Mouse (Mus musculus) forebrain, embryonic 12.5 days (tissue): ENCODE measurements at regions not wholly inside any gene's neighbourhood (a gene's known extent, or its start where the extent isn't known, plus 50 kb on each side); places are given as distances from the start of the nearest gene placed in this dataset.
A peak's percentile ranks its signal among the peaks of the same experiment; 100 is the strongest.
"Not testable (repeated sequence)": the region's sequence is repeated elsewhere in the genome, so short reads cannot be mapped to it uniquely, and the experiment has no call there.

Experiments
- ATAC-seq: fragments of 200-750 bp; cut with Nextera tagmentation; 2 replicates; pipeline ENCODE4 v1.8.0; 2017; ENCODE audit warnings: moderate TSS enrichment; ENCODE audit not compliant: low FRiP score
- H3K27ac ChIP-seq: fragments of 300-500 bp; sonication (generic); 2 replicates; pipeline ENCODE4 v1.5.1; 2016; ENCODE audit warnings: mild to moderate bottlenecking
- H3K27me3 ChIP-seq: fragments of 300-500 bp; sonication (generic); 2 replicates; pipeline ENCODE4 v1.6.1; 2016; ENCODE audit warnings: mild to moderate bottlenecking
- H3K36me3 ChIP-seq: fragments of 300-500 bp; sonication (generic); replicated peaks from 2 replicates; pipeline ENCODE4 v1.6.1; 2016; ENCODE audit warnings: mild to moderate bottlenecking
- H3K4me1 ChIP-seq: fragments of 300-500 bp; sonication (generic); 2 replicates; pipeline ENCODE4 v1.6.1; 2016
- H3K4me2 ChIP-seq: fragments of 300-500 bp; sonication (generic); 2 replicates; pipeline ENCODE4 v1.6.1; 2016; ENCODE audit warnings: mild to moderate bottlenecking, moderate library complexity
- H3K4me3 ChIP-seq: fragments of 300-500 bp; sonication (generic); replicated peaks from 2 replicates; pipeline ENCODE4 v1.5.1; 2016; ENCODE audit warnings: mild to moderate bottlenecking
- H3K9ac ChIP-seq: fragments of 300-500 bp; sonication (generic); 2 replicates; pipeline ENCODE4 v1.6.1; 2016; ENCODE audit warnings: mild to moderate bottlenecking
- H3K9me3 ChIP-seq: fragments of 300-500 bp; sonication (generic); 2 replicates; pipeline ENCODE4 v1.6.1; 2016
- WGBS: fragments of 180-500 bp; shearing (Covaris S2); methylation state at CpG from one replicate; pipeline ENCODE4 v1.1.7; 2016; 5-methylcytosine and 5-hydroxymethylcytosine counted together

DNA sequence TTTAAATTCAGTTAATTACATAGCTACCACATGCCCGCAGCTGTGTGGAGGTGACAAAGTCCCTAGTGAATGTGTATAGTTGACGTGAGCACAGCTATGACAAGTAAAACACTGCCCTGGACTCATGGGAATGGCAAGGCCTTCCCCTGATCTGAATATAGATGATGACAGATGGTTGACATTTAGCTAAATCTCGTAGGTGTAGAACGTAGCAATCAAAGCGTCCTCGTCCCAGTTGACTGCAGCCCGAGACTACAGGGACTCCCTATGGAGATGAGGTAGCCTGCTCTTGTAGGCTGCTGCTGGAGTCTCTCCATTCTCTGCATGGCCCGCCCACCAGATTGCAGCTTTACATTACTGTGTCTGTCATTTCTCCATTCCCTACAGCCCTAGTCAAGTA, 107.0 kb upstream of the Slc1a3 start:
- H3K27me3 ChIP-seq: no peaks in the 10 kb centered on the region
- ATAC-seq: no peak
- peaks cover 30% of the 10 kb centered on the region for H3K4me1 ChIP-seq
- no peak overlapping the region for H3K4me2 ChIP-seq
- no peak overlapping the region for H3K27ac ChIP-seq
- H3K9me3 ChIP-seq: no peaks in the 10 kb centered on the region
- 84% methylated on average over 8 of the region's 8 CpGs for WGBS
- no peaks in the 10 kb centered on the region for H3K36me3 ChIP-seq
- no peak overlapping the region for H3K9ac ChIP-seq
- no peak overlapping the region for H3K4me3 ChIP-seq

DNA sequence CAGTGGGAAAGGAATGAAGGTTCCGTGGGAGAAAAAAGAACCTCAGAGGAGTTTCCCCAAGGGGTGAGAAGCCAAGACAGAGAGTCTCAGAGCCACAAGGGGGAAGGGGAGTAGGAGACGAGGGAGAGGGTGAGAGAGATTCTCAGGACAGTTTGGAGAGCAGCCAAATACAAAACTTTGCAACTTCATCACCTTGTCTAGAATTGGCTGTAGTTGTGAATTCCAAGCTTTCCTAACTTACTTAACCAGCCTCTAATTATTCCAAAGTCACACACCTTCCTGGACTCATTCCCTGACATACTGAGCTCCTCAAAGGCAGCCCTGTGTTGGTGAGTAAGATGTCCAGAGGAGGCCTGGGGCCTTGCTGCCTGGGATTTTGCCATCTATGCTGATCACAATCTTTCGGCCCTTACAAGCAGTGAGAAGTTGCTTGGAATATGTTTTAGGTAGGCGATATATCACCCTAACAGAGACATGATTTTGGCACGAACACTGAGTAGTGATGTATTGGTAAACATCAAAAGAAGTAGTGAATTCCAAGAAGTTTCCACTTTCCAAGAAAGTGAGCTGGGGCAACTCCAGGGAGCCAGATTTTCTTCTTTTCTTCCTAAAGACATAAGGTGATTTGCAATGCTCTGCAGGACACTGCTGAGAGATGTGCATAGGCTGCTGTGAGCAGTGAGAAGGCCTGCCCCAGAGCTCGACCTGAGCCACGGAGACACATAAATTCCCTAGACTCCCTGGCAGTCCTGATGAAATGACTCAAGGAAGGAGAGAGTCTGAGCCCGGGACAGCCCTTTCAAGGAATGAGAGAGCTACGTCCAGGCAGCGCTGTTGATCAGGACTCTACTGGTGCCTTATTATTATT, 106.2 kb upstream of the Slc1a3 start:
- H3K36me3 ChIP-seq: no peaks in the 10 kb centered on the region
- no peak for ATAC-seq
- 59% methylated on average over 10 of the region's 10 CpGs for WGBS
- no peak overlapping the region for H3K4me3 ChIP-seq
- H3K4me1 ChIP-seq: peaks cover 30% of the 10 kb centered on the region
- no peaks in the 10 kb centered on the region for H3K27me3 ChIP-seq
- H3K27ac ChIP-seq: no peak overlapping the region
- H3K9me3 ChIP-seq: no peaks in the 10 kb centered on the region
- H3K9ac ChIP-seq: no peak overlapping the region
- no peak overlapping the region for H3K4me2 ChIP-seq

DNA sequence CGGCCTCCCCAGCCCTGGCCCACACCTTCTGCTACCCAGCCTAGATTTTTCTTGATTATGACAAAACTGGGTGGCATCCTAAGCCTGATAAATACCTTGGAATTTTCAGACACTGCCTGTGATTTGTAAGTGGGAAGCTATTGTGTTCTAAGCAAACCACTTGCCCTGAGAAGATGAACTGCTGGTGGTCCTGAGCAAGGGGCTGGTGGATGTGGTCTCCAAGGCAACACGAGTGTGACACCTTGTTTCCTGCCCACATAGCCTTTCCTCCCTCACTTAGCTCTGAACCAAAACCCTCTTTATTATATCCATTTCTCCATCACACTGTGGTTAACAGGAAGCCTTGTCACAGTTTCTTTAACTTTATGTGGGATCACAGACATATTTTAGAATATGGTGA, 105.4 kb upstream of the Slc1a3 start:
- peak; percentile 39; the same call in 1 of the 2 replicates for ATAC-seq

DNA sequence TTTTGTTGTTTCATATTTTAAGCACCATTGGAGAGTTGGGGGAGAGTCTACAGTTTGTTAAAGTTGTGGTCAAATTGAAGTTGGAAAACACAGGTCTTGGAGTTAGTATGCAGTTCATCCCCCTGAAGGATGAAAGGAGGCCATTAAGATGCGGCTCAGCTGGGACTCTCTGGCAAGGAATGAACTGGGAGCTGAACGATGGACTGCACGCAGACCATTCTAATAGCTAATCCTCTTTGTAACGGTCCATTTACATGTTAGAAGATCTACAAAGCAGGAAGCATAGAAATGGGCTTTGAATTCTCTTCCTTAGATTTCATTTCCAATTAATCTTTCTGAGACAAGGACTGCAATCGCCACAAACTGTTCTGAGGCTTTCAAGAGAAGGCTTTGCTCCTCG, 104.7 kb upstream of the Slc1a3 start:
- no peak overlapping the region for H3K4me2 ChIP-seq

More for the DNA sequence above, 105.4 kb upstream of the Slc1a3 start:
- no peaks in the 10 kb centered on the region for H3K36me3 ChIP-seq
- WGBS: 43% methylated on average over 2 of the region's 2 CpGs
- H3K4me3 ChIP-seq: no peak overlapping the region
- H3K27me3 ChIP-seq: no peaks in the 10 kb centered on the region
- peaks cover 30% of the 10 kb centered on the region for H3K4me1 ChIP-seq
- no peaks in the 10 kb centered on the region for H3K9me3 ChIP-seq
- peak overlapping the region; percentile 69; the same call in 1 of the 2 replicates for H3K27ac ChIP-seq
- no peak overlapping the region for H3K4me2 ChIP-seq
- H3K9ac ChIP-seq: no peak overlapping the region

DNA sequence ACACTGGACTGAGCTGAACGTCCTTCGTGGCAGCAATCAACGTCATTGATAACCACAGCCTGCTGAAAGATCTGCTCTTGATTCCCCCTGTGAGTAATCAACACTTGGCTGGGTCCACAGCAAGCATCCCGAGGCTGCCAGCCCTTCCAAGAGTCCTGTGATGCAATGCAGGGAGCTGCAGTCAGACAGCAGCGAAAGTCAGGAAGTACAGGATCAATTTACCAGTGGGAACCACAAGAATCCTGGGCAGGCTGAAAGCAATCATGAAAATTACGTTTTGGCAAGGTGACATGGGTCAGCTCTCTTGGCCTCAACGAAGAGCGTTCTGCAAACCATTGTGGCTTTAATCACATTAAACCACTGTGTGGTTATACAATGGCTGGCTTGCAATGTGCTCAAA, 95.8 kb upstream of the Slc1a3 start:
- Histone ChIP-seq H3K36me3 (no peaks in the 10 kb centered on the region), H3K4me1 (no peaks in the 10 kb centered on the region), H3K4me3 (no peak overlapping the region), H3K9me3 (no peaks in the 10 kb centered on the region), H3K9ac (no peak overlapping the region), H3K27me3 (no peaks in the 10 kb centered on the region), H3K27ac (no peak overlapping the region), H3K4me2 (no peak overlapping the region)
- no peak for ATAC-seq
- WGBS: 78% methylated on average over 8 of the region's 8 CpGs

More for the DNA sequence above, 104.7 kb upstream of the Slc1a3 start:
- no peaks in the 10 kb centered on the region for H3K36me3 ChIP-seq
- no peak overlapping the region for H3K4me3 ChIP-seq
- no peaks in the 10 kb centered on the region for H3K9me3 ChIP-seq
- no peaks in the 10 kb centered on the region for H3K27me3 ChIP-seq
- WGBS: 11% methylated on average over 6 of the region's 6 CpGs
- peak; percentile 77; the same call in 1 of the 2 replicates for ATAC-seq
- no peak overlapping the region for H3K9ac ChIP-seq
- H3K4me1 ChIP-seq: peaks cover 30% of the 10 kb centered on the region
- 0 out of 2 replicates have a peak overlapping the region, but pooled peaks have one; percentile 69 for H3K27ac ChIP-seq

DNA sequence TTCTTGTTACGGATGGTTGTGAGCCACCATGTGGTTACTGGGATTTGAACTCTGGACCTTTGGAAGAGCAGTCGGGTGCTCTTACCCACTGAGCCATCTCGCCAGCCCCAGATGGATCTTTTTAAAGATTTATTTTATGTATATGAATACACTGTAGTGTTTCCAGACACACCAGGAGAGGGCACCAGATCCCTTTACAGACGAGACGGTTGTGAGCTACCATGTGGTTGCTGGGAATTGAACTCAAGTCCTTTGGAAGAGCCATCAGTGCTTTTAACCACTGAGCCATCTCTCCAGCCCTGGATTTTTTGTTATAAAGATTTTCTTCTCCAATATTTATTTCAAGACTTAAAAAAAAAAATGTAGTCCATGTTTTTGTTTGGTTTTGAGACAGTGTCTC, 95.0 kb upstream of the Slc1a3 start:
- H3K27me3 ChIP-seq, H3K4me3 ChIP-seq, H3K36me3 ChIP-seq, ATAC-seq, H3K4me1 ChIP-seq, H3K9ac ChIP-seq, H3K9me3 ChIP-seq, H3K27ac ChIP-seq, H3K4me2 ChIP-seq: not testable (repeated sequence)
- 91% methylated on average over 5 of the region's 5 CpGs for WGBS

DNA sequence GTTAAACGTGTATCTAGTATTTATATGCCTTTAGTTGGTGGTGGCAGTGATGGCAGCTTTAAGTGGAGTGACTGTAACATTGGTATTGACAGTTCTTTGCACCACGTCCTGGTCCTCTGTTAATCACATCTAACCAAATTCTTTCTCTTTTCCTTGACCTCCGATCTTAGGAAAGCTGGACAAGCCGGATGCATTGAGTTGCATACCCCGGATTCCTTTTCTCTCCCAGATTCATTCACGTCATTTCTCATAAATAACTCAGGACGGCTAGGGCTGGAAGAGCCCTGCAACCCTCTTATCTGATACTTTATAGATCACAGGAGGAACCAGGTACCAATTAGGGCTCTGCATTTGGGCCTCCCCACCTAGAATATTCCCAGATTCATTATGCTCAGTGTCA, 91.5 kb upstream of the Slc1a3 start:
- Histone ChIP-seq H3K27ac (no peak overlapping the region), H3K4me3 (no peak overlapping the region), H3K27me3 (no peaks in the 10 kb centered on the region), H3K4me2 (no peak overlapping the region), H3K9ac (no peak overlapping the region), H3K9me3 (no peaks in the 10 kb centered on the region), H3K36me3 (no peaks in the 10 kb centered on the region), H3K4me1 (no peaks in the 10 kb centered on the region)
- no peak for ATAC-seq
- 79% methylated on average over 7 of the region's 7 CpGs for whole genome bisulfite sequencing

DNA sequence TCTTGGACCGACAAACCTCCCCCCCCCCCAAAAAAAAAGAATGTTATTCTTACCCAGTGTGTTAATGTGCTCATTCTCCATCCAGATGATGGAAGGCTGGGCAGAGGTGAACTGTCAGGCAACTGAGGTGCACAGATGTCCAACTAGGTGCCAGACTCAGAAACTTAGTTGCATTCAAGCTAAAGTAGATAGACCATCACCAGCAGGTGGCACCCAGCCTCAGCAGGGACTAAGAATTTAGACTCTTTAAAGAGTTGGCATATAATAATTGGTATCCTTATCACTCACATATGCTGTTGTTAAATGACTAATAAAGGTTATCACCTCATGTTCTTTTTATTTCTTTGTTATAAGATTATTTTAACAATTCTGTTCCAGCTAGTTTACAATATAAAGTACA, 86.5 kb upstream of the Slc1a3 start:
- Histone ChIP-seq H3K27ac (no peak overlapping the region), H3K36me3 (no peaks in the 10 kb centered on the region), H3K4me2 (no peak overlapping the region), H3K9ac (no peak overlapping the region), H3K4me1 (no peaks in the 10 kb centered on the region), H3K27me3 (no peaks in the 10 kb centered on the region), H3K9me3 (no peaks in the 10 kb centered on the region), H3K4me3 (no peak overlapping the region)
- ATAC-seq: no peak
- WGBS: 95% methylated on average over 1 of the region's 1 CpGs

DNA sequence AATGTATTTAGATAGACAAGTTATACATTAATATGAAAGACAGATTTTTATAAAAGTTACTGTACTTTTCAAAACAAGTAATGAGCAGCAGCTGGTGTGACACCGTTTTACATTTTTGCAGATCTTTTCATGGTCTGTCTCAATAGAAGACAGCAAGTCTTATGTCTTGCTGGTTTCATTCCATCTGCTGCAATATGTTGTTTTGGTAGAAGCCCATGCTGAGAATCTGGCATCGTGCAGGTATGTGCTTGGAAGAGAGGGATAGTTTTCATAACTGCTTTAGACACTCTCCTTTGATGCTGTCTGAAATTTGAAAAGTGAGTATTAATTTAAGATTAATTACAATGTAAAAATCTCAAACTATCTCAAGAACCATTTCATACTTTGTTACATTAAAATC, 81.5 kb upstream of the Slc1a3 start:
- no peak overlapping the region for H3K4me3 ChIP-seq
- ATAC-seq: no peak
- no peaks in the 10 kb centered on the region for H3K36me3 ChIP-seq
- no peak overlapping the region for H3K4me2 ChIP-seq
- H3K27ac ChIP-seq: no peak overlapping the region
- no peak overlapping the region for H3K9ac ChIP-seq
- no peaks in the 10 kb centered on the region for H3K27me3 ChIP-seq
- 79% methylated on average over 2 of the region's 2 CpGs for WGBS
- H3K4me1 ChIP-seq: no peaks in the 10 kb centered on the region
- no peaks in the 10 kb centered on the region for H3K9me3 ChIP-seq

DNA sequence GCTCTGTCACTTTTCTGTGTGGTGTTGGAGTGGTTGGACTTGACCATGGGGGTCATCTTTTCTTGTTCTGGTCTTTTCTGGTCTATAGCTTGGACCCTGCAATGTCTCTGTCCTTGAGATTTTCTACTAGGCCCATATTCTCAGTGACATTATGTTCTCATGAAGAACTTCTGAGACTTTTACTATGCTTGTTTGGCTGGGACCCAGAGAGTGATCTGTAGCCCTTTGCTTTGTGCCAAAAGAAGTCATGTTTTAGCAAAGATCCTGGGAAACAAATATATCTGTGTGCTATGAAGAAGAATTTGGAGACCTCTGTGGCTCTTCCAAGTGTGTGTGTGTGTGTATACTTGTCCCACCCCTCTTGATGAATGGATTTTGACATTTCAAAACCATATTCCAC, 79.4 kb upstream of the Slc1a3 start:
- H3K27me3 ChIP-seq: no peaks in the 10 kb centered on the region
- H3K4me2 ChIP-seq: no peak overlapping the region
- H3K27ac ChIP-seq: no peak overlapping the region
- no peaks in the 10 kb centered on the region for H3K36me3 ChIP-seq
- no peak overlapping the region for H3K9ac ChIP-seq
- no peak overlapping the region for H3K4me3 ChIP-seq
- H3K9me3 ChIP-seq: no peaks in the 10 kb centered on the region
- ATAC-seq: no peak
- peaks cover 5% of the 10 kb centered on the region; the same call in 1 of the 2 replicates for H3K4me1 ChIP-seq

DNA sequence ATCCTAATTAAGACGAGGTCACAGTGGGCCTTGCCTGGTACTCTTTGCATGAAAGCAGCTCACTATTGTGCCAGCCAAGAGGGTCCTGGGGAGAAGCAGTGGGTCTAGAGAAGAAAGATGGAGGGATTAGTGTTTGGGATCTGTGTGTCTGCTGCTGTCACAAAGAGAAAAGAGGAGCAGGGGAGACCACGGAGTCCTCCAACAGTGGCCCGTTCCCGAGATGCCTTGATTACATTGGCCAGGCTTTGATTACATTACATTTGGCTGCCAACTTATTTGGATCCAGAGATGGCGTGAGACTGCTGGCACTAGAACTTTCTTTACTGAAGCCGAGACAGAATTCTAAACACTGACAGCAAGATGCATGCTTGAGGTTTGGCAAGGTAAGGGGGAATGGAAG, 78.4 kb upstream of the Slc1a3 start:
- H3K9me3 ChIP-seq: no peaks in the 10 kb centered on the region
- no peak overlapping the region for H3K4me2 ChIP-seq
- H3K36me3 ChIP-seq: no peaks in the 10 kb centered on the region
- peaks cover 5% of the 10 kb centered on the region; the same call in 1 of the 2 replicates for H3K4me1 ChIP-seq
- no peak for ATAC-seq
- WGBS: 42% methylated on average over 6 of the region's 6 CpGs
- H3K4me3 ChIP-seq: no peak overlapping the region
- no peaks in the 10 kb centered on the region for H3K27me3 ChIP-seq
- H3K9ac ChIP-seq: no peak overlapping the region
- H3K27ac ChIP-seq: no peak overlapping the region

DNA sequence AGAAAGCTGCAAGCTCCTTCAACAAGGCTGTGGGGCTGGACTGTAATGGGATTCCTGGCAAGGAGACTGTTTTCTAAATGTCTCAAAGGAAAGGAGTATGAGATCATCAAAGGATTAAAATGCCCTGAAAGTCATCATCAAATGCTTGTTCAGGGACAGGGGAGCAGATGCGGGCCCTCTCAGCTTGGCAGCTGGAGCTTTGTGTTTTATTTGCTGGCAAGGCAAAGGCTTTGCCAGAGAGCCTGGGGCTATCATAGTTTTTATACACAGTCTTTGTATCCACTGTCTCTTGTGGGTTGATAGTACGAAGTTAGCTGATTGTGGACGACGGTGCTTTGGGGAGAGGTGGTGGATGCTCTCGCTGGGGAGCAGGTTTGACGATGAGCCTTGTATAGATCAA, 75.0 kb upstream of the Slc1a3 start:
- H3K4me3 ChIP-seq: no peak overlapping the region
- H3K36me3 ChIP-seq: no peaks in the 10 kb centered on the region
- WGBS: 69% methylated on average over 6 of the region's 6 CpGs
- no peaks in the 10 kb centered on the region for H3K27me3 ChIP-seq
- no peak overlapping the region for H3K27ac ChIP-seq
- peaks cover 14% of the 10 kb centered on the region for H3K4me1 ChIP-seq
- ATAC-seq: no peak
- H3K4me2 ChIP-seq: no peak overlapping the region
- H3K9ac ChIP-seq: no peak overlapping the region
- H3K9me3 ChIP-seq: no peaks in the 10 kb centered on the region

DNA sequence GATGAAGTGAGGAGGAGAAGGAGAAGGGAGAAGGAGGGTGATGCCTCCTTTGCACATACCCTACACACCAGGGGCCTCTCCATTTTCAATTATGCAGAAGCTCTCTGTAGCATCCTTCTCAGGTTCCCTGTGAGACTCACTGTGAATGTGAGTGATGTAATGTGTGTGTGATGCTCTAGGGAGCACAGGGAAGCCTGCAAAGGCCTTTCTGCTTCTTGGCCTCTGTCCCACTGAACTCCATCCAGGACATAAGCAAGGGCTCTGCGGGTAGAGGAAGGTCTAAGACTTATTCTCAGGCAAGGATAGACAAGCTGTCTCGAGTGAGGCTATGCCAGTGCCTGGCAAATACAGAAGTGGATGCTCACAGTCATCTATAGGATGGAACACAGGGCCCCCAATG, 73.0 kb upstream of the Slc1a3 start:
- Histone ChIP-seq H3K4me2 (no peak overlapping the region), H3K4me3 (no peak overlapping the region), H3K9me3 (no peaks in the 10 kb centered on the region), H3K36me3 (no peaks in the 10 kb centered on the region), H3K9ac (no peak overlapping the region), H3K27me3 (no peaks in the 10 kb centered on the region), H3K4me1 (peaks cover 15% of the 10 kb centered on the region), H3K27ac (no peak overlapping the region)
- WGBS: 90% methylated on average over 2 of the region's 2 CpGs
- no peak for ATAC-seq
